Mouse (Mus musculus) adrenal gland, adult (tissue): ENCODE results near the gene Mkln1.
"Not testable (repeated sequence)": the region's sequence is repeated elsewhere in the genome, so short reads cannot be mapped to it uniquely, and the experiment has no call there.

ENCODE experiments used
- DNase-seq, 2 experiments: peaks; one replicate each; pipeline ENCODE4 v3.0.0; 2022 to 2023; ENCODE audit warnings: low spot score in 1 of 2; ENCODE audit not compliant: inconsistent age in 2 of 2

Gene Mkln1

DNA sequence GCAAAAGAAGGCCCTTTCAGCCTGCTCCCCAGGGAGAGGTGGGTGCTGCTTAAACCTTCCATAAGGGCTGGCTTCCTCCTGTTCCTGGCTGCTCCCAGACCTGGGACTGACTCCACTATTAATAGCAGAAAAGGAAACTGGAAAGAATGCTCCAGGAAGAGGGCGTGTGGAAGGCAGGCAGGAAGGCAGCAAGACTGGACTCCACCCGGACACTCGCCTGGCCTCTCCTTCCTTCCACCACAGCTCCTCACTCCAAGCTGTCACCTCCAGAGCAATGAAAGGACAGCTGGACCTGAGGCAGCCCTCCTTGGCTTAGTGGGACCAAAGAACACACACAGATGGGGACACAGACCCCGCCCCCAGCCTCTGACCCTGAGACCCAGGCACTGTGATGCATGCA lies 145.8 kb downstream of the Mkln1 start:
- peak; percentile 47 to 73 for DNase-seq

DNA sequence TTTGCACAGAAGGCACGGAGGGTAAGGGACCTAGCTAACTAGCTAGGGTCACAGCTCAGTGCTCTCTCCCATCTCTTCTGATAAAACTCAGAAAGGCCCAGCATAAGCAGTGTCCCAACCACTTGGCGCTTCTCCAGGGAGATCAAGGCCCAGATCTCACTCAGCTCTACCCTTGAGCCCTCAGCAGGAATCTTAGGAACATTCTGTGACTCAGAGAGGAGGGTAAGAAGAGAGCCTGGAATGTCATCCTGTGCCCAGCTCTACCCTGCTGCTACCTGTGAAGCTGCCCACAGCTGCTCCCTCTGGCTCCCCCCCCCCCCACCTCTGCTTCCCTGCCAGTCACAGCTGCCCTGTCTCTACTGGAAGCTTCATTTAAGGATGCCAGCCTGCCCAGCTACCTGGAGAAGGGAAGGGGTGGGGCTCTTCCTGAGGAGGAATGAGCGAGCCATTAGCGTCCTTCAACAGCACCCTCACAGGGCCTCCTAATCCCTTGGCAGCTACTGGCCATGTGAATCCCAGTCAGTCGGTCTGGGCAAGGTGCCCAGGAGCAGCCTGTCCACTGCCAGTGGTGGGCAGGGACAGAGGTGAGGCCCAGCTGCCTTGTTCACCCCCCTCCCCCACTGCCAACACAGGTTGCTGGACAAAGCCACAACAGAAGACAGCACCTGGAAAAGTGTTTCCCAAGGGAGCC lies 151.0 kb downstream of the Mkln1 start:
- peak; percentile 90 to 94 for DNase-seq

DNA sequence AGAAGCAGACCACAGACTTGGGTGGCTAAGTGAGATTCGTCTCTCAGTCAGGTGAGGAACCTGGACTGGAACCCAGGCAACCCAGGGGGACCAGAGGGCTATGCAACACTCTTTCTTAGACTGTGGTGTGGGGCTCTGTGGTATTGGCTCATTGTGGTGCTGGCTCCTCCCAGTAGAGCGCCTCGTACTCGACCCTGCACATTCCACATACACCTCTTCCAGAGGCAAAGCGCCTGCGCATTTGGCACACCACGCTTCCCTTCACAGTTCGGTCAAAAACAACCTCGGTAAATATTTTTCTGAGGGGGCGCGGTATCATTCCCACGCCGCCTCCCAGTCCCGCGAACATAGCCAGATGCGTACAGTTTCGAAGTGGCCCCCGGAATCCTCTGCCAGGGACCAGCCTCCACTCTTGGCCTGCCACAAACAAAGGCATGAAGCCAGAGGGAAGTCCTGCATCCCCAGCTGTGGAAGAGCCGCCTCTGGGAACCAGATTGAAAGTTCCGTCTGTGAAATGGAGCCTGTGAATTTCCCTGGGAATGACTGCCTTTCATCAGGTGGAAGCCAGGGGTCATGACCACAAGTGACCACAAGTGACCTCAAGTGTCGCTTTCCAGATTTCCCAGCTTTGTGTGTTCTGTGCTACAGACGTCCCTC lies 152.5 kb downstream of the Mkln1 start:
- peak; percentile 31 to 67 for DNase-seq

DNA sequence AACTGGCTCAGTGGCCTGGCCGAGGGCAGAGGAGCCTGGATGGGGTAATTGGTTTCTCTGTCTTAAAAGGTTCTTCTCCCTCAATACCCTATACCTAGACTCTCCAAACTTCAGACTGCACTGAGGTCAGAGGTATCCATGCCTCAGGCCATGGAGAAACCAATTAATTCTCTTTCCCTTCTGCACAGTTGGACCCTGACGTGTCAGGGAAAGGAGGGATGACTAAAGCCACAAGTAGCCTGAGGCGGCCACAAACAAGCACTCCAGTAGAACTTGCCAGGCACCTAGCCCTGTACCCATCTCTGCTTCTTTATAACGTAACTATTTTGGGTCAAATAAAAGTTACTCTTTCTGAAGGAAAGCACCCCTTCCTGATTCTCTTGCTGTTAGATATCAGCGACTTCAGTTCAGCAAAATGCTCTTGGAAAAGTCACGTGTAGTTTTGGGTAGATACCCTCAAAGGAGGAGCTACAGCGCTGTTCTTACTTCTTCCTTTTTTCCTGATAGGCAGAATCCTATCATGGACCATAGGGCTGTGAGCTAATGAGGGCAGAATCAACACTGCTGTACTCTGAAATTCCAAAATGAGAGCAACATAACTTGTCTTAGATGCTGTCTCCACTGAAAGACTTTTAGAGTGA lies 158.0 kb downstream of the Mkln1 start:
- DNase-seq: no peak

DNA sequence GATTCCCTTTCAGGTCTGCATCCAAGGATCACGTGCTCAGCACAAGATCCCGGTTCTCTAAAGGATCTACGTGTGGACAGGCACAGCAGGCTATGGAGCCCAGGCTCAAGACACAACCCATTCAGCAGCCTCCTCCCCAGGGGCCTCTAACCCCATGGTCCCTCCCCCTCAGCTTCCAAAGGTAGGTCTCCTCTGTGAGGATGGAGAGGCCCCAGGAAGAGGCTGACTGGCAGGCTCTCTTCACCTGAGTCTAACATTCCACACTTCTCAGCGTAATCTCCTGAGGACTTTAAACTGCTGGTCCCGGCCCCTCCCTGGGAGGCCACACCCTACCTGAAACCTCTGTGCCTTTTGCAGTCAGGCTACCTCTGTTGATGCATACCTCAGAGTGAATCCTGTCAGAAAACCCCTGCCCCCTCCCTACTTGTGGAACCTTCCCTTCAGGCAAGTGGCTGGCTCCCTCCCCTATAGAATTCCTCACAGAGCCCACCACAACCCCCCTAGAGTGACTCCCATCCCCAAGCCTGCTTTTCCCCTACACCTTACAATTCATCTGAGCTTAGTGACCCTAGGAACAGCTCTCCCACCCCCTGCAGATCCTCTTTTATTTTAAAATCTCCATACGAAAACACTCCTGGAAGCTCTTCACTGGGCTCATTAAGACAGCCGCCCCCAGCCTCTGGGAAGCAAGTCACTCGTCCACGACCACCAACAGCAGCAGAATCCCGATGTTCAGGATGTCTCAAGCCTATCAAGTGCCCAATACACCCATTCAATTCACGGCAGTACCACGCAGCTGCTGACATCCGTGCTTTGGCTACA lies 161.8 kb downstream of the Mkln1 start:
- DNase-seq: no peak

DNA sequence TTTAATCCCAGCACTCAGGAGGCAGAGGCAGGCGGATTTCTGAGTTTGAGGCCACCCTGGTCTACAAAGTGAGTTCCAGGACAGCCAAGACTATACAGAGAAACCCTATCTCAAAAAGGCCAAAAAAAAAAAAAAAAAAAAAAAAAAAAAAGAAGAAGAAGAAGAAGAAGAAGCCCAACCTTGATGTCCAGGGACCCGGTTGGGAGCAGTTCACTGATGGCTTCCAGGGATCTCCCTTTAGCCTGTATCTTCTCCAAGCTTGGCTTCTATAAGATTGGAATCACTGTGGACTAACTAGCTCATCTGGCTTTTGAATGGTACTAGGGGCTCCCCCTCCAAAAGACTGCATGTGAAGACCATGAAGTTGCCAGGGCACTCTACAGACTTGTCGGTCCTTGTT lies 163.4 kb downstream of the Mkln1 start:
- DNase-seq: not testable (repeated sequence)

DNA sequence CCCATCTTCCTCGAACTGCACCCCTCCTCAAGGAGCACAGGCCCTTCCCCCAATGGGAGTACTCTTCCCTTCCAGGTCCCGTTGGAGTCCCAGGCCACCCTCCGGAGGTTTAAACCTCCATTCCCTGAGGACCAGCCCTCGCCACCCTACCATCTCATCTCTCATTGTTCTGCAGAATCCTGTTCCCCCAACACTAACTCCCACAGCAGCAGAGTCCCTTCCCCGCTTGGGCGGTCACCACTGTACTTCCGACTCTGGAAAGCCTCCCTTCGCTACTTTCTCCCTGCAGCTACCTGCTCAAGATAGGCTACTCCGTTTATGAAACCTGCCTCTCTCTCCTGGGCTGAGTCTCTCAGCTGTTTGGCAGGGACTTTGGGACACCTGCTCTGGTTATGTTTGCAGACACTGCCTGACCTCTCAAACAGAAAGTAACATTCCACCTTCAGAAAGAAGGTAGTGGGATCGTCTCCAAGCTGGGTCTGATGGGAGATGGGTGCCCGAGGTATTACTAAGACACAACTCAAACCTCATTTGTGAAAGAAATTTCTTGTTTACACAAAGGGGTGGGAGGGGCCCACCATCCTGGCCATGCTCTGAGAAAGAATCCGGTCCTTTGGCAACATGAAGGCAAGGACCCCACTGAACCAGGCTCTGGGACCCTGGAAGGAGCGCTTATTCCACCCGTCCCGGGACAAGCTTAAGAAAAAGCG lies 164.0 kb downstream of the Mkln1 start:
- peak in 1 of 2 experiments; percentile 53 for DNase-seq

DNA sequence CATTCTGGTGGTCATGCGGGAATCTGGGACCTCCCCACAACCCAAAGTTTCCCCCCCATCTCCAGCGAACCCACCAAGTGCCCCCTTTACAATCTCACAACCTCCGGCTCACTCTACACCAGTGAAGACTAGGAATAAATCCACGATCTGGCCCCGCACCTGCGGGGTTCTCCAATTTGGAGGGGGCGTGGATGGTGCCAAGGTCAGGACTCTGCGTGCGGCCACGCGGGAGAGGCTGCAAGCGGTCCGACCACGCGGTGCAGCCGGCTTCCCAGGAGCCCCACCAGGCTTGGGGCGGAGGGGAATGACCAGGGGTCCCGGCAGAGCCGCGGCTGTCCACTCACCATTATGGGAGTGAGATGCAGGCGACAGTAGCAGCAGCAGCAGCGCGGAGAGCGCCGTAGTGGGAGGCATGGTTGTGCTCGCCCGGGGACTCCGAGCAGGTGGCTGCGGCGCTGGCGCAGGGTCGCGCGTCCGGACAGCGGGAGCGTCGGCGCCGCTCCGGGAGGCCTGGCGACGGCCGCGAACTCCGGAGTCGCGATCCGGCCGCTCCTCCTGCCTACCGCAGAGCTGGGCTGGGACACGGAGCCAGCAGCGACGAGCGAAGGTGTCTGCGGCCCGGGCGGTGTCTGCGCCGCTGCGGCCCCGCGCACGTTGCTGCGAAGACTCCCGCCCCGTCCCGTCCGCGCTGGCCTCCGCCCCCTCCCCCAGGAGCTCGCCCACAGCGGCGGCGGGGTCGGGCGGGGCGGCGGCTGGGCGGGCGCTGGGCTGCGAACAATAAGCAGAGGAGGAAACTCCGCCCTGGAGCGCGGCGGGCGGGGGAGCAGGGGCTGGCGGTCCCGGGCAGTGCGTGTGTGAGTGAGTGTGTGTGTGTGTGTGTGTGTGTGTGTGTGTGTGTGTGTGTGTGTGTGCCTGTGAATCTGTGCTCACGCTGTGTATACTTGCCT lies 165.0 kb downstream of the Mkln1 start, which contains the start of gene Podxl:
Gene Podxl (minus strand): TSS at position 747 of the 947 bp plus-strand sequence.
- DNase-seq: peak; percentile 83 to 92

DNA sequence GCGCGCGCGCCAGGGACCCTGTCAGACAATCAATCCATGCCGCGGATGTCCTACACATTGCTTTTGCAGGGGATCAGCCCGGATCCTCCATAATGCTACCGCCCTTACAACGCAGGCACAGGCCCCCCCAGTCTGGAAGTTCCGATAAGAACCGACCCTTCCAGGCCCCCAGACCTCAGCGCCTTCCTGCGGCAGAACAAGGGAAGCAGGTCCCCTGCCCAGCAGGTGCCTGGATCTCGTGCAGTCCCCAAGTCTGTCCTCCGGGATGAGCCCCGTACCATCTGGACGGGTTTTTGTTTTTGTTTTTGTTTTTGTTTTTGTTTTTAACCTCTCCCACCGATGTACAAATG lies 165.6 kb downstream of the Mkln1 start:
- no peak for DNase-seq

DNA sequence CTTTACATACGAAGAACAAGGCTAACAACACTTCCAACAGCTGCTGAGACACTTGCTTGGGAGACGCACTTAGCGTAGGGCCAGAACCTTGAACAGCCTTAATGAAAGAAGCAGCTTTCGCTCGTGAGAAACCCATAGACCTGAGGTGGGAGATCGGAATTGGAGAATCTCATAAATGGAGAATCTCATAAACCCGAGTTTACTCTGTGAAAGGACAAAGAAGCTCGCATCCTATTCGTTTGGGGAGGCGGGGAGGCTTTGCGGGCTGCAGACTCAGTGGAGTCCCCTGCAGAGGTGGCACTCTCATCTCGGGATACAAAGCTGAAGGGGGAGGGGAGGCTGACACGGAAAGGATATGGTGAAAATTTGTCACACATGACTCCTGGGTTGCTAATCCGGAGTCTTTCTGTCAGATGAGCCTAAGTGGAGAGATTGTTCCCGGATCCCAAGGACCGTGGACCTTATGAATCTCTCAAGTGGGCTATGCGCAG lies 166.4 kb downstream of the Mkln1 start:
- DNase-seq: no peak
